Mouse (Mus musculus): ENCODE data around the gene Cyfip1.
A peak's percentile ranks its signal among the peaks of the same experiment; 100 is the strongest.

Gene Cyfip1

DNA sequence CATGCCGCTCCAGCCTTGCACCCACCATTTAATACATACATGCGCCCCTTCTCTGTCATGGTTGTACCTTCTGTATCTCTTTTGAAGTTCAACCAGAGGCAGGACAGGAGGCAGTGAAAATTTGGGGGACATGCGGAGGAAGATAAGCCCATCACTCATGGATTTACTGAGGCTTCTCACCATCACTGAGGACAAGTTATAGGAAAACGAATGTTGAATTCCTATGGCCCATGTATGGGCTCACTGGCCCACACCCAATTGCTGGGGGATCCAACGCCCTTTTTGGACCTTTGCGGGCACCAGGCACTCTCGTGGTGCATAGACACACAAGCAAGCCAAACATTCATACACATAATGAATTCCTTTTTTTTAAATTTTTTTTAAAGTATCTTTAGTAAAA lies at the start of gene Cyfip1:
Cyfip1 (plus strand) TSS at position 301 of the 400 bp plus-strand sequence.
- no peak for DNase-seq

- no peak for DNase-seq
These were observed 49.3 kb upstream of the Cyfip1 start for GRCm38 (mm10) chr7:55792280-55792679.

- DNase-seq, result no peak
These were observed 48.2 kb upstream of the Cyfip1 start for GRCm38 (mm10) chr7:55793236-55793951.

- DNase-seq, result peak; percentile 94 to 96
These were observed 47.5 kb upstream of the Cyfip1 start, which contains the start of gene Tubgcp5 for GRCm38 (mm10) chr7:55793952-55794603. Gene Tubgcp5, plus strand, starts transcription at chr7:55794154.

DNA sequence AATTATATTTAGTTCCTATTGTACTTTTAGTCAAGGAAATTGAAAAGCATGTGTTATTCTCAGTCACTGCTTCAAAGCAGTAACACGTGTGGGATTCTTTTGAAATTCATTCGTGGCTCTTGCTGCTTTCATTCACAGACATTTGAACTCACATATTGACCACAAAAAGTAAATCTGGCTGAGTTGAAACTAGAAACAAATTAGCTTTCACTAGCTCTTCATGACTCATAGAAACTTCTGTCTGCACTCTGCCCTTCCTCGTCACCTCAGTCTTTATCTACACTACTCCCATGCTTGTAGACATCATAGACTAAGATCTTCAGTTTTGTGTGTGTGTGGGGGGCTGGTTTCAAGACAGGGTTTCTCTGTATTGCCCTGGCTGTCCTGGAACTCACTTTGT lies 41.6 kb upstream of the Cyfip1 start:
- DNase-seq, result no peak

GRCm38 (mm10) chr7:55809967-55810366 lies 31.6 kb upstream of the Cyfip1 start:
- DNase-seq, result no peak

DNA sequence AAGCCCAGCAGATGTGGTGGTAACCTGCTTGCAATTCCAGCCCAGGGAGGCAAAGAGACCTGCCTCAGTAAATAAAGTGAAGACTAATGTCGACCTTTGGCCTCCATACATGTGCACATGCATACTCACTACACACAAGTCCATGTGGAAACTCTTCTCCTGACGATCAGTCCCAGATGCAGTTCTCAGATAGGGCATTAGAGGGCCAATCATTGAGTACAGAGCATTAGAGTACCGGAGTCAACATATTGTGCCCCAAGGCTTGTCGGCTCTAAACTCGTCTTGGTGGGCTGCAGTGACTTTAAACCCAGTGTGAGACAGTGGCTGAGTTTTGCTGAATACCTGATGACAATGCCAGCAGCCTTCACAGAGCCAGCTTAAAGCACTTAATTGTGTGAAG lies 17.1 kb upstream of the Cyfip1 start:
- DNase-seq, result no peak

- DNase-seq, result no peak
These were observed 14.0 kb upstream of the Cyfip1 start for GRCm38 (mm10) chr7:55827551-55827950.

- no peak for DNase-seq
These were observed 4.7 kb upstream of the Cyfip1 start for GRCm38 (mm10) chr7:55836877-55837276.

- DNase-seq, result peak; percentile 46 to 51
These were observed 495 bp downstream of the Cyfip1 start for GRCm38 (mm10) chr7:55841977-55842503.

- no peak for DNase-seq
These were observed 1.1 kb downstream of the Cyfip1 start for GRCm38 (mm10) chr7:55842504-55843152.

DNA sequence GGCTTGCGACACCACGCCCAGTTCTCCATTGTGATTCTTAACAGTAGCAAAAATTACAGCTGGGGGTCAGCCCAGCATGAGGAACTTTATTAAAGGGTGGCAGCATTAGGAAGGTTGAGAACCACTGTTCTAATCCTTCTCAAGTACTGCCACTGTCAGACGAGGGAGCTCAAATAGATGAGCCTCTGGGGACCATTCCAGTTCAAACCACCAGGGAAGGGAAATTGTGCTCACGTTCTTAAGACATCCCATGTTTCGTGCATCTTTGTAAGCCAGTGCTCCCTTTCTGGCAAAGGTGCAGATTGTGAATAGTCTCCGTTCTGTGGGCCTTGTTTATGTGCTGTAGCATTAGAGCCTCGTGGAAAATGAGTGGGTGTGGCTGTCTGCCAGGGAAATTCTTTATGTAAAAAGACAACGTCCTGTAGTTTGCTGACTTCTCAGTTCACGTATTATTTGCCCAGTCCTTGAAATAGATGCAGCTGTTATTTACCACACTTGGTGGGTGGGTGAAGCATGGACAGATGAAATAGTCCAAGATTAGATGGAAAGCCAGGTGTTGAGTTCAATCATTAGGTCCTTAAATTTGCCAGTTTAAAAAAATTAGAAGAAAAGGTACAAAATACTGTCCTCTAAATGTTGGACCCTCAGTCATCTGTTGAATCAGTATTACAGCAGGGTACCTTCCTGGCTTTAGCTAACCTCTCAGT lies 5.2 kb downstream of the Cyfip1 start:
- no peak for DNase-seq

DNA sequence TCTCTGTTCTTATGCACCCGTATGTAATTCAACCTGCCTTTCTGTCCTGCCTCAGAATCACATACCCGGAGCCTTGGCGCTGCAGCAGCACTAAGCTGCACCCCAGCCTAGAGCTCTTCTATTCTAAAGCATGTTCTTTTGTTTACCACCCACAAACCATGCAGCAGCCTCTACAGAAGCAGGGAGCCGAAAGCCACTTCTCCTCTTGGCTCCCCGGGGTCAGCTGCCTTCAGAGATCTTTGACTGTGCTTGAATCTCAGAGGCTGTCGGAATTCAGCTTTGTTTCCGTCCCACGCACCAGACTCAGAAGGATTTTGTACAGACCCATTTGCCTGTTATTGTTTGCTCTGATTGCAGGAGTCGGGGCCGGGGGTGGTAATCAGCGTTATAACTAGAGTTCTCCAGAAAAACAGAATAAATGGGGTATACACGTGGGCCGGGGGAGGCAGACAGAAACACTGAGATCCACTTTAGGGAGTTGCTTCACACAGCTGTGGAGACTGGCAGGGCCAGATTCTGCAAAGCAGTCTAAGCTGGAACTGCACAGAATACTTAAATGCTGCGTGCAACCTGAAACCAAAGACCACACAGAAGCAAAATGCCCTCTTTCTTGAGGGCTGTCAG lies 8.5 kb downstream of the Cyfip1 start:
- DNase-seq, result no peak

DNA sequence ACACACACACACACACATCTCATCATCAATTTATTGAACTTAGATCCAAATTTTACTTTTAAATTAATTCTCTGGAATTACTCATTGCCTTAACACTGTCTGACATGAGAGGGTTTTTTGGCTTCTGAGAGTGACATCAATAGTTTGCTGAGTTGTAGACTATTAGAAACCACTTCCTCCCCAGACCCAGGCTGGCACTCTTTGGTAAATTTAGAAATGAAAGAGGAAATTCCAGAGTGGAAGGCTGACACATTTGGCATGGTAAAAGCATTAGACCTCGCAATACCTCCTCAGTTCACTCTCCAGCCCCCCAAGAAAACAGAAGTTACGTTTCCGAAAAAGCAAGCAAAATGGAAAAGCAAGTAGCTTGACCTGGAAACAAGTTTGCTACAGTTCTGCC lies 11.2 kb downstream of the Cyfip1 start:
- no peak for DNase-seq

GRCm38 (mm10) chr7:55855597-55855996 lies 14.1 kb downstream of the Cyfip1 start:
- DNase-seq, result no peak

DNA sequence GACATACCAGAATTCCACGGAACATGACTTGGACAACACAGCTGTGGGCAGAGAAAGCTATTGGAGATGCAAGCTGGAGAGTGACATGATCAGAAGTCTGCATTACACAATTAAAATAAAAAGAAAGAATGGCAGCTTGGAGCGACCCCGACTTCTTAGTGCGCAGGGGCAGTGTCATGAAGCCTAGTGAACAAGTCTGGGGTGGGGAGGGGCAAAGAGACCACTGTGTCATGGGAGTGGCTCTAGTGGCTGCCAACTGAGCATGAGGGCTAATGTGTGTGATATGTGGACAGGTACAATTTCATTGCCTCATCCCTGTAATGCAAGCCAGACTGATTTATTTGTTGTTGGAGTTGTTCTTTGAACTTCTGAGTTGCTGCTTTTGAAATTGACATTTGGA lies 15.2 kb downstream of the Cyfip1 start:
- no peak for DNase-seq

DNA sequence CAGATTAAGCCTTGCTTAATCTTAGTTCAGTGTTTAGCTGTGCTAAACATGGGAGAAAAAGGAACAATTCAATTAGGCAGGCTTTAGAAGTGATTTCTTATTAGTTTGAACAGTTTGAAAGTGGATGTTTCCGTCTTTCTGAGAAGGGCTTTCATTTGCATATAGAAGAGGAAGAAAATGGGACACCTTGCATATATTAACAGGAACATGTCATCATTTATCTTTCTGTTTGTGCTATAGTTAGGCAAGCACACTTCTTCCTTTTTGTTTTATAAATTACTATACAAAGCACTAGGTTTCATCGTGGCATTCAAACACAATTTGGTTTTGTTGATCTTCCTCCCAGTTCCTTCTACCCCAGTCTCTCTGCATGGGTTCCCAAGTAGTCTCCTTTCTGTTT lies 16.2 kb downstream of the Cyfip1 start:
- no peak for DNase-seq

DNA sequence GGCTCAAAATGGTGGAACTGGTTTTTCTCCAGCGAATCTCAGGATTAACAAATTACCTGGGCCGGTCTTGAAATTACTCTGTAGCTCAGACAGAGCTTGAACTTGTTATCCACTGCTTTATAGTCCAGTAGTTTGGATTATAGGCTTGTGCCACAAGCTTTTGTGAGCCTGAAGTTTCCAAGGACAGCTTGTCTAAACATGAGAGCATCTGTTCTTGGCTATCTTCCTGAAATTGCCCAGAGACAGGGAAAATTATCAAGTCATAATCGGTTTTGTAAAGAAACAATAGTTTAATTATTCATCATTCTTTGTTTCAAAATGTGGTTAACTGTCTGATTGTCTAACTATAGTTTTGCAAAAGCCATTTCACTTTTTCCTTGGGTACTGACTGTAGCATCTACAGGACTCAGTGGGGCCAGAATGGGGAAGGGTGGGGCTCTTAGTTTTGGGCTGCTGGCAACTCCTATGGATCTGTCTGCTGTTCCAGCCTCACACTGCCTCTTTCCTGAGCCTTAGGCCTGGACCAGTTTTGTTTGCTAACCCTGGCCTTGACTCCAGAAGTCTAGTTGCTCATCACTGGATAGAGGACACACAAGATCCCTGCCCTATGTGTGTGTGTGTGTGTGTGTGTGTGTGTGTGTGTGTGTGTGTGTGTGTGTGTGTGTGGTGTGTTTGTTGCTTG lies 17.4 kb downstream of the Cyfip1 start:
- DNase-seq, result no peak

- DNase-seq, result no peak
These were observed 17.9 kb downstream of the Cyfip1 start for GRCm38 (mm10) chr7:55859518-55859872.

DNA sequence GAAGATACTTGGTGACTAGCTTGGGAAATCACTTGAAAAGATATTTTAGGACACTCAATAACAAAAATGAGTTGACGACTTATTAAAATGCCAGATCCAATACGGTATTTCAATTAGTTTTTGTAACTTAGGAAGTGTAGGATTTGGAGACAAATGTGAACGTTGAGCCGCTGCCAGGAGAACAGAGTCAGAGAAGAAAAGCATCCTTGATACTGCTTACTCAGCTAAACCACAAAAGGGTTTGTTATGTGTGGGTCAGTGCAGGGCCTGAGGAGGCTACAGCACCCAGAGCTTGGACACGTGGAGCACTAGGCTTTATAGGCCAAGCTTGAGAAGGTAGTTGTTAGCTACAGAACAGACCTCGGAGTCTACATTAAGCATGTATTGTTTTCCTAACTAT lies 18.4 kb downstream of the Cyfip1 start:
- DNase-seq, result no peak

- no peak for DNase-seq
These were observed 19.6 kb downstream of the Cyfip1 start for GRCm38 (mm10) chr7:55861175-55861574.

- DNase-seq, result no peak
These were observed 23.5 kb downstream of the Cyfip1 start for GRCm38 (mm10) chr7:55865044-55865443.

All from thymus, postnatal 36 days (tissue).